Mouse (Mus musculus) midbrain, embryonic 16.5 days (tissue): ENCODE data around the gene Faim. TPM values are rescaled to one million over a fixed set of nuclear protein-coding genes. Genes with fewer than 3 reads are reported as not detected.

Experiments
- ATAC-seq: fragments of 200-750 bp; cut with Nextera tagmentation; 2 replicates; pipeline ENCODE4 v1.8.0; 2017; ENCODE audit warnings: moderate TSS enrichment
- H3K27ac ChIP-seq: fragments of 300-500 bp; sonication (generic); 2 replicates; pipeline ENCODE4 v1.5.1; 2014; ENCODE audit warnings: mild to moderate bottlenecking, low read length, mixed read lengths
- H3K27me3 ChIP-seq: fragments of 300-500 bp; sonication (generic); 2 replicates; pipeline ENCODE4 v1.6.1; 2014; ENCODE audit warnings: low read depth, low read length, mixed read lengths; ENCODE audit not compliant: control insufficient read depth, insufficient read depth
- H3K36me3 ChIP-seq: fragments of 300-500 bp; sonication (generic); 2 replicates; pipeline ENCODE4 v1.6.1; 2014; ENCODE audit warnings: mild to moderate bottlenecking, low read length, moderate library complexity, mixed read lengths; ENCODE audit not compliant: control insufficient read depth, insufficient read depth
- H3K4me1 ChIP-seq: fragments of 300-500 bp; sonication (generic); 2 replicates; pipeline ENCODE4 v1.6.1; 2014; ENCODE audit warnings: mild to moderate bottlenecking, low read length, mixed read lengths; ENCODE audit not compliant: control insufficient read depth, insufficient read depth
- H3K4me2 ChIP-seq: fragments of 300-500 bp; sonication (generic); 2 replicates; pipeline ENCODE4 v1.6.1; 2014; ENCODE audit warnings: mild to moderate bottlenecking, low read length, mixed read lengths
- H3K4me3 ChIP-seq: fragments of 300-500 bp; sonication (generic); 2 replicates; pipeline ENCODE4 v1.5.1; 2014; ENCODE audit warnings: low read depth, mild to moderate bottlenecking, low read length, moderate library complexity, mixed read lengths
- H3K9ac ChIP-seq: fragments of 300-500 bp; sonication (generic); 2 replicates; pipeline ENCODE4 v1.6.1; 2014; ENCODE audit warnings: low read depth, low read length, mixed read lengths
- H3K9me3 ChIP-seq: fragments of 300-500 bp; sonication (generic); replicated peaks from 2 replicates; pipeline ENCODE4 v1.6.1; 2014; ENCODE audit warnings: mild to moderate bottlenecking, low read length, mixed read lengths; ENCODE audit not compliant: control insufficient read depth, poor library complexity, severe bottlenecking
- WGBS: fragments of 180-500 bp; shearing (Covaris S2); extraction: QIAGEN DNeasy Blood & Tissue Kit; methylation state at CpG from one replicate; pipeline ENCODE4 v1.1.7; 2014; 5-methylcytosine and 5-hydroxymethylcytosine counted together
- polyA plus RNA-seq: library from polyadenylated mRNA; unstranded; fragments of >200 nt; fragmentation: Nextera tagmentation; extraction: Ambion mirVana; gene quantifications from 2 replicates; pipeline ENCODE4 v1.2.1, GENCODE M21; 2015

The Faim gene
- polyA plus RNA-seq, 1 experiment from 2014 or later, result 118 TPM

DNA sequence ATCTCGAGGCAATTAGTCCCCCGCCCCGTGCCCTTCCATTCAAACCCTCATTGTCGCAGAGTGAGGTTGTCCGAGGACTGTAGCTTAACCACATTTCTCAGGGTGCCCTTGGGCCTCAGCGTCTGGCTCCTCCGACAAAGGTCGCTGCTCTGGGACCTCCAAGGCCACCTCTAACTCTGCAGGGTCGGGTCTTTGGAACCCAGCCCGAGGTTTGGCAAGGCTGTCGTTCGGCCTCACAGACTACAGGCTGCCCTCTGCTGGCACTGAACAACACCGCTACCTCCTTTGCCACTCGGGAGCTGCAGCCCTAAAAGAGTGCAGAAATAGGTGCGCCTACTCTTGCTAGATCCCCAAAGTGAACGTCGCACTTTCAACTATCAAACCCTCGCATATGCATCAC is 21.1 kb upstream of the Faim start:
- H3K9me3 ChIP-seq, result no peaks in the 10 kb centered on the region
- no peaks in the 10 kb centered on the region for H3K4me1 ChIP-seq
- 3% methylated on average over 18 of the region's 18 CpGs for WGBS
- ATAC-seq, result no peak
- H3K36me3 ChIP-seq, result no peaks in the 10 kb centered on the region
- H3K27me3 ChIP-seq, result peaks cover 65% of the 10 kb centered on the region
- no peak overlapping the region for H3K4me3 ChIP-seq
- no peak overlapping the region for H3K4me2 ChIP-seq
- H3K9ac ChIP-seq, result no peak overlapping the region
- no peak overlapping the region for H3K27ac ChIP-seq

DNA sequence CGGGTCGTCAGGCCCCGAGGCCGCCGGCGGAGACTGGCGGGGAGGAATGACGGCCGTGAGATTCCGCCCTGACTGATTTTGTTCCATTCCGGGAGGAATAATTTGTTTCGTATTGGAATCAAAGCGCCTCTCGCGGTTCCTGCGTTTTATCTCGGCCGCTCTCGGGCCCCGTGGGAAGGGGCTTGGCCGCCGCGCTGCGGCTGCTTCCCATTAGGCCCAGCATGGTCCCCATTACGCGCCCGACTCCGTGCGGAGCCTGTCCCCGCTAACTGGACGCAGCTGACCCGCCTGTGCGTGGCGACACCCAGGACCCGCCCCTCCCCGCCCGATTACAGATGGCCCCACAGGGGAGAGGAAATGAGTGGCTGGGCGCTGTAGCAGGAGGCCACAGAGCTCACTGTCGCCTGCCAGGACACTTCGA is 13.1 kb upstream of the Faim start:
- Histone ChIP-seq H3K4me2 (peak overlapping the region; percentile 50), H3K36me3 (no peaks in the 10 kb centered on the region), H3K4me1 (peaks cover 2% of the 10 kb centered on the region), H3K9ac (peak overlapping the region; percentile 1; the same call in 1 of the 2 replicates), H3K4me3 (peak overlapping the region; percentile 17), H3K9me3 (0 out of 2 replicates have a peak, but pooled peaks cover 3% of the 10 kb centered on the region), H3K27me3 (peaks cover 47% of the 10 kb centered on the region), H3K27ac (no peak overlapping the region)
- WGBS, result under 1% methylated on average over 40 of the region's 40 CpGs
- no peak for ATAC-seq

- no peaks in the 10 kb centered on the region for H3K36me3 ChIP-seq
- H3K4me1 ChIP-seq, result peaks cover 2% of the 10 kb centered on the region
- no peak overlapping the region for H3K27ac ChIP-seq
- H3K9ac ChIP-seq, result no peak overlapping the region
- H3K9me3 ChIP-seq, result 0 out of 2 replicates have a peak, but pooled peaks cover 3% of the 10 kb centered on the region
- H3K4me2 ChIP-seq, result peak overlapping the region; percentile 50; the same call in 1 of the 2 replicates
- 5% methylated on average over 7 of the region's 7 CpGs for WGBS
- H3K27me3 ChIP-seq, result peaks cover 47% of the 10 kb centered on the region
- no peak for ATAC-seq
- H3K4me3 ChIP-seq, result peak overlapping the region; percentile 17
These were observed 12.6 kb upstream of the Faim start for GRCm38 (mm10) chr9:98973561-98973960.

DNA sequence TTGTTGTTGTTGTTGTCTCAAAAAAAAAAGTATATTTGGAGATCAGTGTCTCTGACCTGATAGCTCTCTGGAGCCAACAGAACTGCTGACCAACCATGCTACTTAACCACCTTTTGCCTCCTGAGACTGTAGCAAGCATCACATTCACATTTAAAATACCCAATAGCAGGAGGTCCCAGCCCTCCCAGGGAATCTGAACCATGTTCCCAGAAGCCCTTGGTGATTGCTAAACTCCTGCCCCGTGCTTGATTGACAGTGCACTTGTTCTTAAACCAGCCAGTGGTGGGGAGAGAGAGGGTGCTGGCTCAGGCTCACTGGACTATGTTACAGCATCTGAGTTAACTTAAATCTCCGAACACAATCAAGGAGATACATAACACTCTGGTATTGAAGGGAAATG is 11.3 kb upstream of the Faim start:
- no peak overlapping the region for H3K4me3 ChIP-seq
- H3K4me2 ChIP-seq, result no peak overlapping the region
- 36% methylated on average over 2 of the region's 2 CpGs for WGBS
- H3K27me3 ChIP-seq, result peaks cover 46% of the 10 kb centered on the region
- peaks cover 2% of the 10 kb centered on the region for H3K4me1 ChIP-seq
- H3K27ac ChIP-seq, result no peak overlapping the region
- H3K9ac ChIP-seq, result no peak overlapping the region
- 0 out of 2 replicates have a peak, but pooled peaks cover 3% of the 10 kb centered on the region for H3K9me3 ChIP-seq
- H3K36me3 ChIP-seq, result no peaks in the 10 kb centered on the region
- no peak for ATAC-seq

- WGBS, result 96% methylated on average over 1 of the region's 1 CpGs
- no peak for ATAC-seq
- Histone ChIP-seq H3K4me3 (no peak overlapping the region), H3K9ac (no peak overlapping the region), H3K4me1 (peaks cover 2% of the 10 kb centered on the region), H3K4me2 (no peak overlapping the region), H3K9me3 (no peaks in the 10 kb centered on the region), H3K36me3 (no peaks in the 10 kb centered on the region), H3K27me3 (peaks cover 35% of the 10 kb centered on the region), H3K27ac (no peak overlapping the region)
These were observed 10.1 kb upstream of the Faim start for GRCm38 (mm10) chr9:98976081-98976480.

GRCm38 (mm10) chr9:98976520-98976919 is 9.7 kb upstream of the Faim start:
- no peak overlapping the region for H3K4me3 ChIP-seq
- H3K4me2 ChIP-seq, result no peak overlapping the region
- no peaks in the 10 kb centered on the region for H3K9me3 ChIP-seq
- peaks cover 2% of the 10 kb centered on the region for H3K4me1 ChIP-seq
- H3K36me3 ChIP-seq, result no peaks in the 10 kb centered on the region
- H3K27me3 ChIP-seq, result peaks cover 31% of the 10 kb centered on the region
- H3K9ac ChIP-seq, result no peak overlapping the region
- H3K27ac ChIP-seq, result no peak overlapping the region
- no peak for ATAC-seq
- 53% methylated on average over 5 of the region's 5 CpGs for WGBS

DNA sequence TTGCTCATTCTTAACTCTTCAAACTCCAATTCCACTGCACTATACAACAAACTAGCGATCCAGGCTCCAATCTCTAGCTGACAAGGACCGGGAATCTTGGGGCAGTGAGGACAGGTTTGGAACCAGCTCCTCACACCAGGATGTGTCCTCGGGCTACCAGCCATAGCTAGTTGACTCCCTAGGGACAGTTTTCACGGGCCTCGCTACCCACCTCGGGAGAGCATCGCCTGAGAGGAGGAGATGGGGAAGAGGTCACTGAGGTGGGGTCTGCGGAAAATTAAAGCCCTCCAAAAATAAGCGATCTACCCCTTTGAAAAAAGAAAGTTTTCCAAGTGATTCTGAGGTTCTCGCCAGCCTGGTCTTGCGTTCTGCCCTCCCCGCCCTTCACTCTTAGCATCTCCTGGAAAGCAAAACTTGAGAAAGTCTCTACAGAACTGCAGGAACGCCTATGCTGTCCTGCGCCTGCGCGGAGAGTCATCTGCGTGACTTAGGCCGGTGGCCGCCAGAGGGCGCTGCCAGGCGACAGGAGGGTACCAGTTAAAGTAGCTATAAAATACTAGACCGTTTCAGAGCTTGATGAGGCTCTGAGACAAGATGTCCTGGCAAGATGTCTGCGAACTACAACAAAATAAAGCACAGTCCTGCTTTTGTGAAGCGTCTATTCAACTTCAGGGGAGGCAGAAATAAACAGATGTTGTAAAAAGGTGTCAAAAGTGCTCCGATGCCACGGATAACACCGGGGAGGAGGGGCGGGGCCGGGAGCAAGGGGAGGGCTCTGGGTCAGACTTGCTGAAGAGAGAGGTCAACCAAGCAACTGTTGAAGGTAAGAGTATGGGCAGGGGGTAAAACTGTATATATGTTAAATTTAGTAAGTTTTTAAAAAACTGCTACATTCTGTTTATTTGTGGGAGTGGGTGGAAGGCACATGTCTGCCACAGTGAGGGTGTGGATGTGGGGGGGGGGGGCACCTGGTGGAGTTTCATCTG is 6.4 kb upstream of the Faim start:
- WGBS, result 6% methylated on average over 29 of the region's 29 CpGs
- H3K36me3 ChIP-seq, result no peaks in the 10 kb centered on the region
- H3K27me3 ChIP-seq, result peaks cover 21% of the 10 kb centered on the region
- H3K27ac ChIP-seq, result no peak overlapping the region
- no peak overlapping the region for H3K9ac ChIP-seq
- peak overlapping the region; percentile 51 for H3K4me2 ChIP-seq
- no peaks in the 10 kb centered on the region for H3K9me3 ChIP-seq
- ATAC-seq, result peak; percentile 73
- no peaks in the 10 kb centered on the region for H3K4me1 ChIP-seq
- H3K4me3 ChIP-seq, result peak overlapping the region; percentile 29

DNA sequence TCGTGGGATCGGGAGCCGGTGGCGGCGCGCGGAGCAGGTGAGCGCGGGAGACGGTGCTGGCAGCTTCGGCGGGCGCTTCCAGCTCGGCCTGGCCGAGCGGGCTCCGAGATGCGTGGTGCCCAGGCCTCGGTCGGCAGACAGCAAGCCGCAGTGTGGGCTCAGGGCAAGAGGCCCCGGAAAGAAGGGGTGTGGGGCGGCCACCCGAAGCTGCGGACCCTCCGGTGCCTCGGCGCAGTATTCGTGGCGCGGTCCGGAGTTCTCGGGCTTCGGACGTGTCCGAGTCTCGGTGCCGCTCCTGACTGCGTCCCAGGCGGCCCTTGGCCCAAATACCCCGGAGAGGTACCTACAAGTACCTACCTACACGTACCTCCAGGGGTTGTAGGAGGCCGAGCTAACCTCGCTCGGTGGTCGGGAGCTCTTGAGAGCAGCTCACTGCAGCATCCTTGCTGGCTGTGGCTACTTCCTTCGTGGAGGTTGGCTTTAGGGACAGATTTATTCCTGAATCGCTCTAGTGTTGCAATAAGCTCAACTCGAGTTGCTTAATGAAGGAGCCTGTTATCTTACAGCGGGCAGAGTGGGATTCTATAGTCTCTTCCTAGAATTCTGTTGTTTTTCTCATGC is 413 bp downstream of the Faim start:
- Histone ChIP-seq H3K27me3 (peaks cover 7% of the 10 kb centered on the region; the same call in 1 of the 2 replicates), H3K9me3 (no peaks in the 10 kb centered on the region), H3K4me1 (peaks cover 14% of the 10 kb centered on the region), H3K36me3 (no peaks in the 10 kb centered on the region), H3K27ac (peak overlapping the region; percentile 82), H3K4me2 (peak overlapping the region; percentile 79), H3K9ac (peak overlapping the region; percentile 87), H3K4me3 (peak overlapping the region; percentile 90)
- WGBS, result under 1% methylated on average over 47 of the region's 50 CpGs
- ATAC-seq, result peak; percentile 84

DNA sequence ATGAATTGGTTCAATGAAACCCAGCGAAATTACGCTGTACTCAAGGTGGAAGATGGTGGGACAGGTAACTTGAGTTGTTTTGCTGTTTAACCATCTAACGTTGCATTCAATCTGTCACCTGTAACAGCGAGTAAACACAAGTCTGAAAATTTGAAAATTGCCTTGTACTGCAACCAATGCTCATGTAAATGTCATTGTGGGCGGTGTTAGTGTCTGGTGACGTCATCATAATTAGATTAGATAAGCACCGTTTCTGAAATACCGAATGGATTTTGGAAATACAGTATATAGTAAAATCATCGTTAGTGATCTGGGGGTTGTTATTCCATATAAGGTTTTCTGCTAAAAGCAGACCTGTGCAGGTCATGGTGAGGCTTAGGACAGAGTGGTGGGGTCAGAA is 958 bp downstream of the Faim start:
- peak overlapping the region; percentile 87 for H3K9ac ChIP-seq
- H3K27me3 ChIP-seq, result peaks cover 7% of the 10 kb centered on the region; the same call in 1 of the 2 replicates
- no peaks in the 10 kb centered on the region for H3K9me3 ChIP-seq
- peaks cover 14% of the 10 kb centered on the region for H3K4me1 ChIP-seq
- no peaks in the 10 kb centered on the region for H3K36me3 ChIP-seq
- 47% methylated on average over 9 of the region's 9 CpGs for WGBS
- peak overlapping the region; percentile 79 for H3K4me2 ChIP-seq
- H3K4me3 ChIP-seq, result peak overlapping the region; percentile 90
- H3K27ac ChIP-seq, result peak overlapping the region; percentile 82
- no peak for ATAC-seq
